Mouse (Mus musculus): ENCODE data around the gene Lig1. TPM values are rescaled to one million over a fixed set of nuclear protein-coding genes. Genes with fewer than 3 reads are reported as not detected.

The Lig1 gene
- total RNA-seq, 2 experiments from 2014 or later = 26.0 to 34.7 TPM

GRCm38 (mm10) chr7:13310493-13311199, 33.6 kb downstream of the Lig1 start:
- no peak for DNase-seq

GRCm38 (mm10) chr7:13311401-13311800, 34.3 kb downstream of the Lig1 start:
- no peak for DNase-seq

- peak; percentile 41 for DNase-seq
Measured at GRCm38 (mm10) chr7:13314095-13314597, 37.1 kb downstream of the Lig1 start.

- DNase-seq = no peak
Measured at GRCm38 (mm10) chr7:13321424-13321823, 44.3 kb downstream of the Lig1 start.

GRCm38 (mm10) chr7:13324316-13324715, 47.2 kb downstream of the Lig1 start, which contains the start of gene Pla2g4c:
Gene Pla2g4c (plus strand): TSS chr7:13324655.
- no peak for DNase-seq

- DNase-seq = no peak
Measured at GRCm38 (mm10) chr7:13330575-13330974, 53.5 kb downstream of the Lig1 start.

- DNase-seq = no peak
Measured at GRCm38 (mm10) chr7:13355943-13356342, 78.9 kb downstream of the Lig1 start.

Other genes with a start within 250 kb of the Lig1 start
- 100 to 1,000 TPM; 165 to 169 TPM for gene Chmp2a, start 242.5 kb upstream of the Lig1 start, total RNA-seq (2021)
- 100 to 1,000 TPM; 175 to 186 TPM for gene Ube2m, start 239.0 kb upstream of the Lig1 start, total RNA-seq (2021)
- gene Mzf1, start 222.5 kb upstream of the Lig1 start, total RNA-seq (2021) = 1 to 10 TPM; 2.1 to 4.9 TPM
- not detected for gene Vmn1r85, start 182.1 kb upstream of the Lig1 start, total RNA-seq (2021)
- gene Vmn1r86, start 157.4 kb upstream of the Lig1 start, total RNA-seq (2021) = not detected
- not detected for gene Vmn1r87, start 137.1 kb upstream of the Lig1 start, total RNA-seq (2021)
- under 1 TPM; 0.09 TPM for gene Vmn1r88, start 117.7 kb upstream of the Lig1 start, total RNA-seq (2021)
- not detected for gene Vmn1r89, start 64.3 kb upstream of the Lig1 start, total RNA-seq (2021)
- 10 to 100 TPM in 1 of 2 experiments, 1 to 10 TPM in 1; 6.1 to 10.3 TPM for gene Zswim9, start 1.4 kb downstream of the Lig1 start, total RNA-seq (2021)
- under 1 TPM; 0.21 to 0.58 TPM for gene Pla2g4c, start 47.4 kb downstream of the Lig1 start, total RNA-seq (2021)
- not detected for gene Cabp5, start 120.8 kb downstream of the Lig1 start, total RNA-seq (2021)
- gene Bsph1, start 173.6 kb downstream of the Lig1 start, total RNA-seq (2021) = not detected

Measured in adrenal gland, postnatal 10 days (tissue).